In the genomic region with DNA sequence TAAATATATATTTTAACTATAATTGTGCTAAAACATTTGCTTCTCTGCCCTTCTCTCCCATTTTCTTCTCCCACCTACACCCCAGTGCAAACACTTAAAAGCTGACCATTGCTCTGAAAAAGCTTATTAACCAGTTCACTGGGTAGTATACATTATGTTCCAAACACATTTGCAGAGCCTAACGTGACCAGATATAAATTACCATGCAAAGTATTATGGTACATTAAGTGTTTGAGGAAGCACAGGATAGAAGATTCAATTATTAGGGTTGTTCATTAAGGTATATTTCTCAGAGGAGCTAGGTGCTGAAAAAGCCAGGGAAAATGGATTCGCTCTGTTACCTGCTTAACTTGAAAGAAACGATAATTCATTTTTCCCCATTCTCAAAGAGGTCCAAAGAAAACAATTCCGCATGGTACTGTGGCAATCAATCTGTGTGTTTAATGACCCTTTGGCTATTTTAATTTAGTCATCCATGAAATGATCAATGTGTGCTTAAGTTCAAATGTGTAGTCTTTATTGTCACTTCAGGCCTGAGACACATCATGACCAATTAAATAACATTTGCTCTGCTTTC, we compare ENCODE assay signal across 25 mouse cellular contexts.
"Had no signal": no experiment of that assay in that cellular context is flagged by ENCODE, and none has a peak within 500 bp of the region (broad histone marks: within the 10 kb centered on the region; RNA-seq: fewer than 3 reads in every experiment).

No protein-coding gene starts in this region.

- H3K27ac ChIP-seq: gastrocnemius, adult 2 months; heart, embryonic 10.5 days; hindbrain, embryonic 10.5 days; hindbrain, embryonic 12.5 days; hindbrain, embryonic 14.5 days; intestine, embryonic 15.5 days; layer of hippocampus, adult 2 months; left cerebral cortex, adult 2 months; limb, embryonic 10.5 days; limb, embryonic 12.5 days; liver, embryonic 13.5 days had no signal

- H3K4me2 ChIP-seq: heart, embryonic 12.5 days; hindbrain, embryonic 12.5 days; hindbrain, embryonic 14.5 days; intestine, embryonic 15.5 days; limb, embryonic 12.5 days; liver, embryonic 11.5 days; liver, embryonic 13.5 days had no signal

- H3K4me1 ChIP-seq: heart, embryonic 10.5 days; heart, embryonic 12.5 days; hindbrain, embryonic 10.5 days; hindbrain, embryonic 12.5 days; intestine, embryonic 15.5 days; limb, embryonic 10.5 days; limb, embryonic 12.5 days; liver, embryonic 13.5 days had no signal

- H3K36me3 ChIP-seq: heart, embryonic 10.5 days; heart, embryonic 12.5 days; hindbrain, embryonic 10.5 days; hindbrain, embryonic 12.5 days; intestine, embryonic 15.5 days; limb, embryonic 10.5 days; limb, embryonic 12.5 days; liver, embryonic 13.5 days had no signal

- H3K27me3 ChIP-seq: heart, embryonic 12.5 days; hindbrain, embryonic 12.5 days; intestine, embryonic 15.5 days; limb, embryonic 12.5 days; liver, embryonic 13.5 days had no signal

- DNase-seq: gastrocnemius, adult 2 months; gastrocnemius, postnatal 10 days; gastrocnemius, postnatal 25 days; heart, adult 18-20 months; heart, postnatal 10 days; heart, postnatal 4 days; kidney, adult 2 months; kidney, postnatal 14 days; kidney, postnatal 4 days; liver; liver, embryonic 13.5 days had no signal

- H3K9ac ChIP-seq: heart, embryonic 12.5 days; hindbrain, embryonic 12.5 days; hindbrain, embryonic 14.5 days; intestine, embryonic 15.5 days; limb, embryonic 12.5 days; liver, embryonic 13.5 days had no signal

- ATAC-seq: hindbrain, embryonic 16.5 days; inflammation-experienced regulatory T-cells, adult 6 months; intestine, embryonic 15.5 days; intestine, postnatal 0 days had no signal

- H3K9me3 ChIP-seq: heart, embryonic 10.5 days; heart, embryonic 12.5 days; hindbrain, embryonic 10.5 days; hindbrain, embryonic 12.5 days; intestine, embryonic 15.5 days; limb, embryonic 10.5 days; limb, embryonic 12.5 days; liver, embryonic 13.5 days had no signal

- H3K4me3 ChIP-seq: gastrocnemius, adult 2 months; heart, embryonic 10.5 days; heart, embryonic 12.5 days; hindbrain, embryonic 10.5 days; hindbrain, embryonic 12.5 days; intestine, embryonic 15.5 days; layer of hippocampus, adult 2 months; left cerebral cortex, adult 2 months; limb, embryonic 10.5 days; limb, embryonic 12.5 days; liver, embryonic 13.5 days had no signal
